Mouse (Mus musculus) forebrain, embryonic 16.5 days (tissue): ENCODE measurements at regions not wholly inside any gene's neighbourhood (a gene's known extent, or its start where the extent isn't known, plus 50 kb on each side); places are given as distances from the start of the nearest gene placed in this dataset.

Experiments
- ATAC-seq: fragments of 200-750 bp; cut with Nextera tagmentation; 2 replicates; pipeline ENCODE4 v1.8.0; 2017; ENCODE audit warnings: mild to moderate bottlenecking, moderate library complexity
- H3K27ac ChIP-seq: fragments of 300-500 bp; sonication (generic); 2 replicates; pipeline ENCODE4 v1.5.1; 2014; ENCODE audit warnings: low read length, control low read depth
- H3K27me3 ChIP-seq: fragments of 300-500 bp; sonication (generic); replicated peaks from 2 replicates; pipeline ENCODE4 v1.6.1; 2014; ENCODE audit warnings: low read length; ENCODE audit not compliant: control insufficient read depth, insufficient read depth
- H3K36me3 ChIP-seq: fragments of 300-500 bp; sonication (generic); 2 replicates; pipeline ENCODE4 v1.6.1; 2014; ENCODE audit not compliant: control insufficient read depth, insufficient read depth
- H3K4me1 ChIP-seq: fragments of 300-500 bp; sonication (generic); replicated peaks from 2 replicates; pipeline ENCODE4 v1.6.1; 2014; ENCODE audit warnings: low read length; ENCODE audit not compliant: control insufficient read depth, insufficient read depth
- H3K4me2 ChIP-seq: fragments of 300-500 bp; sonication (generic); 2 replicates; pipeline ENCODE4 v1.6.1; 2014; ENCODE audit warnings: mild to moderate bottlenecking, low read length, control low read depth
- H3K4me3 ChIP-seq: fragments of 300-500 bp; sonication (generic); replicated peaks from 2 replicates; pipeline ENCODE4 v1.5.1; 2014; ENCODE audit warnings: mild to moderate bottlenecking, low read length, control low read depth
- H3K9ac ChIP-seq: fragments of 300-500 bp; sonication (generic); replicated peaks from 2 replicates; pipeline ENCODE4 v1.6.1; 2014; ENCODE audit warnings: low read depth, low read length, control low read depth
- H3K9me3 ChIP-seq: fragments of 300-500 bp; sonication (generic); 2 replicates; pipeline ENCODE4 v1.6.1; 2016; ENCODE audit warnings: low read length; ENCODE audit not compliant: control insufficient read depth
- WGBS: fragments of 180-500 bp; shearing (Covaris S2); extraction: QIAGEN DNeasy Blood & Tissue Kit; methylation state at CpG from one replicate; pipeline ENCODE4 v1.1.7; 2014; 5-methylcytosine and 5-hydroxymethylcytosine counted together

GRCm38 (mm10) chr10:66433490-66433889 lies 662.4 kb upstream of the Jmjd1c start:
- 80% methylated on average over 2 of the region's 2 CpGs for WGBS
- no peak overlapping the region for H3K9ac ChIP-seq

GRCm38 (mm10) chr10:66470684-66471083 lies 625.2 kb upstream of the Jmjd1c start:
- no peaks in the 10 kb centered on the region for H3K9me3 ChIP-seq
- no peak overlapping the region for H3K4me3 ChIP-seq
- H3K36me3 ChIP-seq, result no peaks in the 10 kb centered on the region
- peak overlapping the region; percentile 14; the same call in 1 of the 2 replicates for H3K4me2 ChIP-seq
- ATAC-seq, result peak; percentile 66; the same call in 1 of the 2 replicates
- WGBS, result 7% methylated on average over 4 of the region's 4 CpGs
- no peaks in the 10 kb centered on the region for H3K27me3 ChIP-seq
- H3K27ac ChIP-seq, result no peak overlapping the region
- peaks cover 6% of the 10 kb centered on the region; the same call in 1 of the 2 replicates for H3K4me1 ChIP-seq
- no peak overlapping the region for H3K9ac ChIP-seq

More at GRCm38 (mm10) chr10:66433490-66433889, 662.4 kb upstream of the Jmjd1c start:
- no peaks in the 10 kb centered on the region for H3K27me3 ChIP-seq
- H3K27ac ChIP-seq, result no peak overlapping the region
- H3K4me2 ChIP-seq, result no peak overlapping the region
- no peaks in the 10 kb centered on the region for H3K9me3 ChIP-seq
- no peak overlapping the region for H3K4me3 ChIP-seq
- H3K36me3 ChIP-seq, result no peaks in the 10 kb centered on the region
- no peaks in the 10 kb centered on the region for H3K4me1 ChIP-seq
- ATAC-seq, result no peak

GRCm38 (mm10) chr10:66472038-66472437 lies 623.9 kb upstream of the Jmjd1c start:
- H3K4me2 ChIP-seq, result no peak overlapping the region
- no peak overlapping the region for H3K9ac ChIP-seq
- H3K4me3 ChIP-seq, result no peak overlapping the region
- no peaks in the 10 kb centered on the region for H3K9me3 ChIP-seq
- H3K27ac ChIP-seq, result no peak overlapping the region
- WGBS, result 84% methylated on average over 4 of the region's 4 CpGs
- ATAC-seq, result no peak
- H3K27me3 ChIP-seq, result no peaks in the 10 kb centered on the region
- H3K4me1 ChIP-seq, result peaks cover 6% of the 10 kb centered on the region; the same call in 1 of the 2 replicates
- H3K36me3 ChIP-seq, result no peaks in the 10 kb centered on the region

GRCm38 (mm10) chr10:66475187-66475735 lies 620.7 kb upstream of the Jmjd1c start:
- Histone ChIP-seq H3K4me3 (no peak overlapping the region), H3K36me3 (no peaks in the 10 kb centered on the region), H3K9me3 (no peaks in the 10 kb centered on the region), H3K27me3 (no peaks in the 10 kb centered on the region), H3K9ac (no peak overlapping the region), H3K4me2 (no peak overlapping the region), H3K27ac (no peak overlapping the region), H3K4me1 (peaks cover 6% of the 10 kb centered on the region; the same call in 1 of the 2 replicates)
- 89% methylated on average over 1 of the region's 1 CpGs for WGBS
- no peak for ATAC-seq

GRCm38 (mm10) chr10:66490871-66491270 lies 605.1 kb upstream of the Jmjd1c start:
- H3K4me3 ChIP-seq, result no peak overlapping the region
- no peaks in the 10 kb centered on the region for H3K9me3 ChIP-seq
- no peak overlapping the region for H3K4me2 ChIP-seq
- WGBS, result 87% methylated on average over 5 of the region's 5 CpGs
- H3K9ac ChIP-seq, result no peak overlapping the region
- no peak for ATAC-seq
- H3K27me3 ChIP-seq, result no peaks in the 10 kb centered on the region
- H3K4me1 ChIP-seq, result no peaks in the 10 kb centered on the region
- H3K27ac ChIP-seq, result no peak overlapping the region
- no peaks in the 10 kb centered on the region for H3K36me3 ChIP-seq

GRCm38 (mm10) chr10:66491850-66492249 lies 604.1 kb upstream of the Jmjd1c start:
- Histone ChIP-seq H3K4me1 (no peaks in the 10 kb centered on the region), H3K9ac (no peak overlapping the region), H3K27ac (no peak overlapping the region), H3K27me3 (no peaks in the 10 kb centered on the region), H3K4me2 (no peak overlapping the region), H3K9me3 (no peaks in the 10 kb centered on the region), H3K36me3 (no peaks in the 10 kb centered on the region), H3K4me3 (no peak overlapping the region)
- no peak for ATAC-seq
- 58% methylated on average over 10 of the region's 10 CpGs for WGBS

- Histone ChIP-seq H3K4me2 (no peak overlapping the region), H3K9me3 (no peaks in the 10 kb centered on the region), H3K27me3 (no peaks in the 10 kb centered on the region), H3K4me1 (no peaks in the 10 kb centered on the region), H3K27ac (no peak overlapping the region), H3K9ac (no peak overlapping the region), H3K4me3 (no peak overlapping the region), H3K36me3 (no peaks in the 10 kb centered on the region)
- no peak for ATAC-seq
- WGBS, result 56% methylated on average over 5 of the region's 5 CpGs
Measured at GRCm38 (mm10) chr10:66539846-66540245, 556.1 kb upstream of the Jmjd1c start.

- no peak overlapping the region for H3K9ac ChIP-seq
Measured at GRCm38 (mm10) chr10:66546656-66547055, 549.3 kb upstream of the Jmjd1c start.

GRCm38 (mm10) chr10:66547660-66548059 lies 548.3 kb upstream of the Jmjd1c start:
- H3K27ac ChIP-seq, result no peak overlapping the region
- no peaks in the 10 kb centered on the region for H3K27me3 ChIP-seq
- WGBS, result 65% methylated on average over 3 of the region's 3 CpGs
- peak; percentile 10; the same call in 1 of the 2 replicates for ATAC-seq
- H3K4me3 ChIP-seq, result no peak overlapping the region
- H3K36me3 ChIP-seq, result no peaks in the 10 kb centered on the region
- H3K9me3 ChIP-seq, result no peaks in the 10 kb centered on the region
- H3K4me2 ChIP-seq, result no peak overlapping the region
- peaks cover 7% of the 10 kb centered on the region; the same call in 1 of the 2 replicates for H3K4me1 ChIP-seq
- no peak overlapping the region for H3K9ac ChIP-seq

More at GRCm38 (mm10) chr10:66546656-66547055, 549.3 kb upstream of the Jmjd1c start:
- Histone ChIP-seq H3K4me1 (peaks cover 5% of the 10 kb centered on the region; the same call in 1 of the 2 replicates), H3K27ac (no peak overlapping the region), H3K4me2 (no peak overlapping the region), H3K9me3 (no peaks in the 10 kb centered on the region), H3K36me3 (no peaks in the 10 kb centered on the region), H3K27me3 (no peaks in the 10 kb centered on the region), H3K4me3 (no peak overlapping the region)
- ATAC-seq, result peak; percentile 93
- 15% methylated on average over 2 of the region's 2 CpGs for WGBS
